In the genomic region with DNA sequence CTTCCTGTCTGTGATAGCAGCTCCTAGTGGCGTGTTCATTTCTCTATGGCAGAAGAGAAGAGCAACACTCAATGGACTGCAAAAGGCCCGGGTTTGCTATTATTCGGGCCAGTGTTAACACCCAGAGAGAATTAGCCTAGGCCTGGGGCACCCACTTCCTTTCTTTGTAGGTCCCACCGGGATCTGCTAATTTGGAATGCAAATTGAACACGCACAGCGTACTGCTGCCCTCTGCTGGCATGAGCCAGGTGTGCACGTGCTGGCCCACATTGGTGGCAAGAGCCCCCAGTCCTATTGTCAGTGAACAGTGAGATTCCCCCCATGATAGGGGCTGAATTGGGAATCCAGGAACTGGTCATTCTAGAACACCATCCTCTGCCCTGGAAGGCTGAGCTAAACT, we compare ENCODE assay signal across 9 mouse cellular contexts.
A peak's percentile ranks its signal among the peaks of the same experiment; 100 is the strongest.
DNase-seq lines count a peak whose midpoint lies in the region; ATAC-seq and TF ChIP-seq lines count a peak whose summit lies in the region.
"Had no signal": no experiment of that assay in that cellular context is flagged by ENCODE, and none has a peak within 500 bp of the region (broad histone marks: within the 10 kb centered on the region; RNA-seq: fewer than 3 reads in every experiment).

No protein-coding gene starts in this region.

- ATAC-seq in CD4-positive, CD25-positive, alpha-beta regulatory T cell, adult 4 months, result peak; percentile 61
- ATAC-seq in forebrain, embryonic 15.5 days (replicated peaks), result peak; percentile 61
- ATAC-seq in lung, embryonic 14.5 days (ENCODE audit: insufficient read depth), result peak; percentile 58; the same call in 1 of the 2 replicates

- H3K27me3 ChIP-seq in forebrain, embryonic 15.5 days, result peaks cover 27% of the 10 kb centered on the region
- H3K27me3 ChIP-seq in lung, embryonic 14.5 days (ENCODE audit: insufficient read depth, low read length), result no peaks in the 10 kb centered on the region
- no peaks in the 10 kb centered on the region for H3K27me3 ChIP-seq in thymus, adult 2 months (ENCODE audit: control insufficient read depth, insufficient read depth, low read length)

- H3K9me3 ChIP-seq in forebrain, embryonic 15.5 days, result no peaks in the 10 kb centered on the region
- H3K9me3 ChIP-seq in lung, embryonic 14.5 days (ENCODE audit: low read depth, low read length), result no peaks in the 10 kb centered on the region

- no peak overlapping the region for H3K9ac ChIP-seq in forebrain, embryonic 15.5 days (replicated peaks)
- H3K9ac ChIP-seq in lung, embryonic 14.5 days, result no peak overlapping the region

- no peak for TF ChIP-seq POLR2A in thymus, adult 2 months (IDR thresholded peaks at IDR 0.05; ENCODE audit: control insufficient read depth, extremely low read depth, insufficient read depth, low read length, poor library complexity)

- WGBS in forebrain, embryonic 15.5 days, result 0% methylated on average over 7 of the region's 7 CpGs
- WGBS in lung, embryonic 14.5 days, result 3% methylated on average over 7 of the region's 7 CpGs
- WGBS in thymus, adult 2 months, result 1% methylated on average over 7 of the region's 7 CpGs

- peak overlapping the region; percentile 33; the same call in 1 of the 2 replicates for H3K4me2 ChIP-seq in forebrain, embryonic 15.5 days (replicated peaks)
- peak overlapping the region; percentile 56 for H3K4me2 ChIP-seq in lung, embryonic 14.5 days

- no peak overlapping the region for H3K4me3 ChIP-seq in forebrain, embryonic 15.5 days
- H3K4me3 ChIP-seq in layer of hippocampus, adult 2 months, result peak overlapping the region; percentile 25; the same call in 1 of the 2 replicates
- no peak overlapping the region for H3K4me3 ChIP-seq in lung, embryonic 14.5 days (ENCODE audit: low read depth, low read length)
- H3K4me3 ChIP-seq in thymus, adult 2 months (ENCODE audit: control insufficient read depth, insufficient read depth, low read length), result no peak overlapping the region
- H3K4me3 ChIP-seq: erythroblast, embryonic 14.5 days had no signal

- H3K36me3 ChIP-seq in forebrain, embryonic 15.5 days, result no peaks in the 10 kb centered on the region
- H3K36me3 ChIP-seq in lung, embryonic 14.5 days (ENCODE audit: insufficient read depth), result no peaks in the 10 kb centered on the region
- no peaks in the 10 kb centered on the region for H3K36me3 ChIP-seq in thymus, adult 2 months (ENCODE audit: control insufficient read depth, insufficient read depth, low read length)

- DNase-seq in c-Kit-positive CD71-negative TER-119-negative erythroid progenitor cells, embryonic 14.5 days (ENCODE audit: low read depth), result peak; percentile 62
- DNase-seq in heart, postnatal 25 days (ENCODE audit: low spot score), result peak; percentile 58
- peak; percentile 56 to 82 for DNase-seq in layer of hippocampus, adult 2 months (ENCODE audit: low spot score in 2 of 2)
- peak; percentile 92 for DNase-seq in lung, embryonic 14.5 days
- DNase-seq in ovary, adult 18-20 months (ENCODE audit: low spot score), result peak; percentile 40
- peak; percentile 76 for DNase-seq in thymus, adult 2 months

- H3K4me1 ChIP-seq in forebrain, embryonic 15.5 days, result peaks cover 10% of the 10 kb centered on the region
- H3K4me1 ChIP-seq in lung, embryonic 14.5 days (ENCODE audit: insufficient read depth), result no peaks in the 10 kb centered on the region
- H3K4me1 ChIP-seq in thymus, adult 2 months (replicated peaks; ENCODE audit: control insufficient read depth, insufficient read depth, low read length), result no peaks in the 10 kb centered on the region

- TF ChIP-seq CTCF in layer of hippocampus, adult 2 months (conservative IDR thresholded peaks at IDR 0.05), result peak; percentile 92
- peak; percentile 95 for TF ChIP-seq CTCF in lung, embryonic 14.5 days (IDR thresholded peaks at IDR 0.05; ENCODE audit: low read depth)
- TF ChIP-seq CTCF in thymus, adult 2 months (IDR thresholded peaks at IDR 0.05; ENCODE audit: borderline replicate concordance, control insufficient read depth, extremely low read depth, insufficient read depth, low read length, poor library complexity), result peak; percentile 94

- H3K27ac ChIP-seq in forebrain, embryonic 15.5 days (replicated peaks), result no peak overlapping the region
- H3K27ac ChIP-seq in layer of hippocampus, adult 2 months, result no peak overlapping the region
- H3K27ac ChIP-seq in lung, embryonic 14.5 days (ENCODE audit: low read depth), result no peak overlapping the region
- no peak overlapping the region for H3K27ac ChIP-seq in thymus, adult 2 months (ENCODE audit: control insufficient read depth, insufficient read depth, low read length)

- intact Hi-C loops in heart, postnatal 25 days (cut with DNase I), result loop anchor here (1.0 to 10.0 kb wide), 4 partner anchors 116 to 877 kb away; no protein-coding TSS in a partner anchor

Comparison
In these comparisons a context has a peak if more than half of its experiments do, and no peak if none do; other contexts are left out.
1. DNase-seq: peak in every context shown above with its lines; median percentile 92 in lung, embryonic 14.5 days; 76 in thymus, adult 2 months; 69 in layer of hippocampus, adult 2 months; 62 in c-Kit-positive CD71-negative TER-119-negative erythroid progenitor cells, embryonic 14.5 days; 58 in heart, postnatal 25 days; 40 in ovary, adult 18-20 months.